Mouse (Mus musculus) layer of hippocampus, adult 9-10 months (tissue): ENCODE results near the gene Krt86.
"Not testable (repeated sequence)": the region's sequence is repeated elsewhere in the genome, so short reads cannot be mapped to it uniquely, and the experiment has no call there.

Experiments
- DNase-seq: peaks from one replicate; pipeline ENCODE4 v3.0.0; 2022; ENCODE audit warnings: low spot score

The Krt86 gene

GRCm38 (mm10) chr15:101492718-101493117, 19.4 kb downstream of the Krt86 start:
- DNase-seq, result no peak

GRCm38 (mm10) chr15:101493713-101494112, 20.4 kb downstream of the Krt86 start:
- DNase-seq, result no peak

- no peak for DNase-seq
Measured at GRCm38 (mm10) chr15:101494203-101494602, 20.9 kb downstream of the Krt86 start.

GRCm38 (mm10) chr15:101495266-101495665, 22.0 kb downstream of the Krt86 start:
- no peak for DNase-seq

- DNase-seq, result no peak
Measured at GRCm38 (mm10) chr15:101497181-101497580, 23.9 kb downstream of the Krt86 start.

- DNase-seq, result no peak
Measured at GRCm38 (mm10) chr15:101506896-101507758, 33.8 kb downstream of the Krt86 start.

- DNase-seq, result no peak
Measured at GRCm38 (mm10) chr15:101508247-101508646, 35.0 kb downstream of the Krt86 start.

- not testable (repeated sequence) for DNase-seq
Measured at GRCm38 (mm10) chr15:101517161-101517560, 43.9 kb downstream of the Krt86 start, which contains the start of gene Gm49425. Gene Gm49425, minus strand, starts transcription at chr15:101517261.

- DNase-seq, result peak; percentile 49
Measured at GRCm38 (mm10) chr15:101519792-101520191, 46.5 kb downstream of the Krt86 start.

- no peak for DNase-seq
Measured at GRCm38 (mm10) chr15:101522556-101523232, 49.4 kb downstream of the Krt86 start.
